Mouse (Mus musculus) telencephalon, adult 2 months (tissue): ENCODE measurements around the gene Bpifb1.
"Not testable (repeated sequence)": the region's sequence is repeated elsewhere in the genome, so short reads cannot be mapped to it uniquely, and the experiment has no call there.

ENCODE experiments used
- DNase-seq: peaks from one replicate; pipeline ENCODE4 v3.0.0-alpha.2; 2011; ENCODE audit warnings: low read depth, low spot score

Bpifb1 gene

GRCm38 (mm10) chr2:154211121-154211520 lies 20.5 kb downstream of the Bpifb1 start:
- no peak for DNase-seq

GRCm38 (mm10) chr2:154211881-154212280 lies 21.3 kb downstream of the Bpifb1 start:
- peak; percentile 70 for DNase-seq

GRCm38 (mm10) chr2:154215191-154215590 lies 24.6 kb downstream of the Bpifb1 start:
- no peak for DNase-seq

GRCm38 (mm10) chr2:154219950-154220349 lies 29.3 kb downstream of the Bpifb1 start:
- no peak for DNase-seq

DNA sequence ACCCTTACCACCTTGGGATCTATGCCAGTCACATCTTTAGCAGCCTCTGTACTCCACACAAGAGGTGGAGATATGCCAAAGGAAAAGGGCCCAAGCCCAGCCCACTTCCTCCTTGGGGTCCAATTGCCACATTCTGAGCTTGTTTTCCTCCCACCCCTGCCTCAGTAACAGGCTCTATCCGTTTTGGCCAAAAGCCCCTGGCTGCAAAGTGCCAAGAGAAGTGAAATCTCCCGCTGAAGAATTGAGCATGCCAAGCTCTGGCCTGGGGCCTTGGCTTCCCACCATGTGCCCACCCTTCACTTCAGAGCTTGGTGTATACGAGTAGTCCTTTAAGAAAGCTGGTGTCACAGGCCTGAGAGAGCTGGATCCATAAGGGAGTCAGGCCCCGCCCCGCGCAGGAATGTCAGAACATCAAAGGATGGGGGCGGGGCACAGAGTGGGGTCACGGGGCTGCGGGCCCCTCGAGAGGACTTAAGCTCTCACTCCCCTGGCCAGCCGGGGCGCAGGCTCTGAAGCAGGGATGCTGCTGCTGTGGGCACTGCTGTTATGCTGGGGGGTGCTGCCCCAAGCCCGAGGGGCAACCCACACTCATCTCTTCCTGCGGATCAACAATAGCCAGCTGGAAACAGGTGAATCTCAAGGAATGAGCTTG lies 32.8 kb downstream of the Bpifb1 start, which contains the start of gene Bpifb5:
TSS of gene Bpifb5 (plus strand) at position 478 of the 652 bp plus-strand sequence.
- DNase-seq, result no peak

DNA sequence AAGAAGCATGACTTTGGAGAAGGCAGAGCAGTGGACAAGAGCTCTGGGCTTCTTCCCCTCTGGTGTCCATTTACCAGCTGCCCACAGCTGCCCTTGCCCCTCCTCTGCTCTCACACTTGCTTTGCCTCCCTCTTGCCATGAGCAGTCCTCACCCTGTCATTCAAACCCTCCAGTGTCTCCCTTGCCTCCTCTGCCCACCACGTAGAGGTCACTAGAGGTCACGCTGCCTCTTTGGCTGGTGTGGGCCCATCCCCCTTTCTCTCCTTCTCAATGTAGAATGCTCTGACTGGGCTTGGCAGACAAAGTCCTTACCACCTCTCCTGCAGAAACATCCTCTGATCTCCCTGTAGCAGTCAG lies 33.3 kb downstream of the Bpifb1 start:
- DNase-seq, result no peak

DNA sequence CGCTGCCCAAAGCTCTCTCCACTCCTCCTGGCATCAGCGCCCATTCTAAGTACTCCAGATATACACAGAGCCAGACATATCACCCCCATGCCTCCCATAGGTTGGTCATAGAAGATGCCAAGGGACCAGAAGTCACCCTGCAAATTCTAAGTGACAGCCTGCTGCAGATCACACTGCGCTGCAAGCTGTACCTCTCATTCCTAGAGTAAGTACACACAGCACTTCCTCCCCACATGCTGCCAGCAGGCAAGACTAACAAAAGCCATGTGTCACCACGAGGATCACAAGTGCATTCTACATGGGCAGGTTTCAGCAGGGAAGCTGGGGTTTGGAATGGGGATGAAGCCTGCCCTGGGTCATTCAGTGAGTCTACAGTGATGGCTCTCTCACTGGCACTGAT lies 36.4 kb downstream of the Bpifb1 start:
- DNase-seq, result no peak

DNA sequence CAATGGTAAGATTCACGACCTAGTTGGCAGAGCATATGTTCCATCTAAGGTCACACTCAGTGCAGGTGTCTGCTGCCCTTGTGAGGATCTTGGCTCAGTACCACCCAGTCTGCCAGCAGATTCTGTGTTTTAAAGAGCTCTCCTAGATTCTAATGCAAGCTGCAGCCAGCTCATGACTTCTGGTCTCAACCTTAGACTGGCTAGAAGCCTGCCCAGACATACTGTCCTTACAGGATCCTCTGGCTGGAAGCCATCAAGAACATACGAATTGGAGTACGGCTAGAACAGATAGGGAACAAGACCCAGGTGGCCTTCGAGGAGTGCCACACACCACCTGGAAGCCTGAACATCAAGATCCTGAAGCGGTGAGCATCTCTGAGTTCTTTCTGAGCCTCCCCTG lies 37.2 kb downstream of the Bpifb1 start:
- DNase-seq, result no peak

DNA sequence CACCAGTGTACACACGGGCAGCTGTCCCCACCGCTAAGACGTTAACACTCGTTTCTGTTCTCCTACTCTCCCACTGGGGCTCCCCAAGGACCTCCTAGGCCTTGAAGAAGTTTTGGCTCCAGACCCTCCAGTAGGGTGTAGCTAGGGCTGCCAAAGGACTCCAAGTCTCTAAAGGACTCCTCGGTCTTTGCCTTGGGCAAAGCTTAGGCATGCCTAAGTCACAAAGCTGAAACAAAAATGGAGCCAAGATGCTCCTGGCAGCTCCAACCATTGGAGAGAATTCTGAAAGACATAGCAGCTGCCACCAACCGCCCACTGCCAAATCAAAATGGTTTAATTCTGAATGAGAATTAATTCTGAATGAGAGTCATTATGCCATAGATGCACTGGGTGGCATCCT lies 42.8 kb downstream of the Bpifb1 start:
- peak; percentile 34 for DNase-seq

DNA sequence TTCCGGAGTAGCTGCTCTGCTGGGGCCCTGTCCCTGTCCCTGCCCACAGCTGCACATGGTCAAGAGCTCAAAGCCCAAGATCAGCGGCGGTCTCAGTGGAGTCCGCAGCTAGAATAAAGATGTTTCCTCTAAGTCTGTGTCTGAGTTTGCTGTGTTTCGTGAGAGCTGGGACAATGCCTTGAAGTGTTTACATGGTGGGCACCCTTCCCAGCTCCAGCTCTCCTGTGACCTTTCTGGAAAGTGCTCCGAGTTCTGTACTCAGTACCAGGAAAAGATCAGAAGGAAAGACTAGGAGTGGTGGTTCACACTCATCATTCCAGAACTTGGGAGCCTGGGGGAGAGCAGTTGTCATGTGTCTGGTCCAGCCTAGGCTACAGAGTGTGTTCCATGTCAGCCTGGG lies 50.2 kb downstream of the Bpifb1 start:
- DNase-seq, result no peak

DNA sequence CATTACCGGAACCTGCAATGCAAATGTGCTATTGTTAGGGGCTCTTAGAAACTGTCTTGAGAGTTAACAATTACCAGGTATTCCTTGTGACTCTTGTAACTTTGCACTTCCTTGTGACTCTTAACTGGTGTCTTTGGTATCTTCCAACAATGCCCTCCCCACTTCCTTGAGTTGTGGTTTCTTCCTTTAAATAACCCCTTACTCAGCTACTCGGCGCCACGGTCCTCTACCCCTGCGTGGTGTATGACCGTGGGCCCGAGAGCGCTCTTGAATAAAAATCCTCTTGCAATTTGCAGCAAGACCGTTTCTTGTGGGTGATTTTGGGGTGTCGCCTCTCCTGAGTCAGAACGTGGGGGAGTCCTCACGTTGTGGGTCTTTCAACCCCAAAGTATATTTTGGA lies 52.1 kb downstream of the Bpifb1 start:
- not testable (repeated sequence) for DNase-seq

DNA sequence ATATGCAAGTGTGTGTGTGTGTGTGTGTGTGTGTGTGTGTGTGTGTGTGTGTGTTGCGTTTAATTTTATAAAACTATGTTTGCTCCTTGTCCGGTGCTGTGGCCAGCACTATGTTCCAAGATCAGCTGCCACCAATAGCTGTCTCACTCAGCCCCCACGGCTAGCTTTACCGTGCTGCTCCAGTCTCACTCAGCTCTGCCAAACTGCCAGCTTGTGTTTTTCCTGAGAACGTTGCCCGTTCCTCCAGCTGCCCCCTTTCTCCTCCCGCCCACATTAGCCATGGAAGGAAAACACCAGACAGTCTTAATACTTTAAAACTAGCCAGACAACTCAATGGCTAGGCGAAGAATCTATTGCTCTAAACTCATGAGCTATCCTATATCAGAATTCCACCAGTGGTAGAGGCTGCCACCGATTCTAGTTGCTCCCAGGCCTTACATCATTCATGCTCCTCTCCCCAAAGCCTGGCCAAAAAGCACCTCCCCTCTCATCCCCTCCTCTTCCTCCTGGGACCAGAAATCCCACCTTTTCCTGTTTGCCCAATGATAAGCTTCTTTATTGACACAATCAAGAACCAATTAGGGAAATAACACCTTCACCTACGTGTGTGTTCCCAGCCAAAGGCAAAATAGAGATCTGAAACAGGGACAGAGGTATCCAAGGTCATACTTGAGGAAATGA lies 52.9 kb downstream of the Bpifb1 start:
- DNase-seq, result peak; percentile 75

- DNase-seq, result no peak
Observed at GRCm38 (mm10) chr2:154245322-154245721, 54.7 kb downstream of the Bpifb1 start.

DNA sequence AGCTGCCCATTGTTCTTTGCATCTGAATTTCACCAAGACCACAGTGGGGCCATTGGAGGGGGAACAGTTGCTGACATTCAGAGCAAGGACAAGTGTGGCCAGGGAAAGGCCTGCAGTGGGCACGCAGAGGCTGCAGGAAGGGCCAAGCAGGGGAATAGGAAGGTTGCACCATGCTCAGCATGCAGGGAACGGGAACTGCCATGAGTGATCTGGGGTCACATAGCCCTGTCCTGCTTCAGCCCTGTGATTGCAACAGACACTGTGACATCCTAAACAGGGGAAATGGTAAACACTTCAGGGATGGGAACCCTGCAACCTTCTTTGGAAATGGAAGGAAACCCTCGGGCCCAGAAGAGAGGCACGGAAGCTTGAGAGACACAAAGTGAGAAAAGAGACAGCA lies 64.6 kb downstream of the Bpifb1 start:
- DNase-seq, result not testable (repeated sequence)

- DNase-seq, result no peak
Observed at GRCm38 (mm10) chr2:154255770-154256169, 65.2 kb downstream of the Bpifb1 start.

GRCm38 (mm10) chr2:154257554-154257953 lies 66.9 kb downstream of the Bpifb1 start, which contains the start of gene Bpifb9a:
TSS of gene Bpifb9a (plus strand) at chr2:154257854.
- not testable (repeated sequence) for DNase-seq

DNA sequence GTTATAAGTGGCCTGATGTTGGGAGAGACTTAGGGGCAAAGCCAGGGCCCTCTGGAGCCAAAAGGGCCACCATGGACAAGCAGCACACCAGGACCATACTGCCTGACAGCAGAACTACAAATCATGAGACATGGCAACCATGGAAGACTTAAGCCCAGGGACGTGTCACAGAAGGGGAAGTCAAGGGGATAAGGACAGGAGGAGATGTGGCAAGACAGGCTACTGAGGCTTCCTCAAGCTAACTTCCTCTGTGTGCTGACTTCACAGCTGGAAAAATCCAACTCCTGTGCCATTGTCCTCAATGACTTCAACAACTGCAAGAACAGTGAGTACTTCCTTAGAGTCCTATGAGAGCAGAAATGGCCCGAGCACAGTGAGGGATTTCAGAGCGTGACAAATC lies 73.8 kb downstream of the Bpifb1 start:
- not testable (repeated sequence) for DNase-seq
